Mouse (Mus musculus): ENCODE results near the gene Ralbp1.

DNA sequence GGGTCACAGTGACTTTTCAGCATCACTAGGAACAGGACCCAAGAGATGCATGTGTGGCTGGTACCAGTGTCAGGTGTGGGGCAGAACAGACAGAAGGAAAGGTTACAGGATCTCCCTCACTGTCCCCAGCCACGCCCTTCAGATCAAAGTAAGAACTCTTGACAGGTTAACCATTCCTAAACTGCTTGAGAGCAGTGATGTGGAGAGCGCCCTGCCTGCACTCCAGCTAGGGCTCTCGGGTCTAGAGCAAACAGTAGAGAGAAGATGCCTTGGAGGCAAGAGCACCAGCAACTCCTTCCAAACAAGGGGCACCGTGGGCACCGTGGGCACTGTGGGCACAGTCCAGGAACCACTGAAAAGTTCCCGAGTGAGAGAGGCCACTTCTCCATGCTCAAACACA lies 32.3 kb downstream of the Ralbp1 start:
- TF ChIP-seq CTCF (IDR thresholded peaks at IDR 0.05; ENCODE audit: control insufficient read depth, insufficient read depth, insufficient read length) (no peak), MYOG (IDR thresholded peaks at IDR 0.05; ENCODE audit: control insufficient read depth, extremely low read depth, insufficient read length) (no peak), MAX (IDR thresholded peaks at IDR 0.05) (no peak), CEBPB (IDR thresholded peaks at IDR 0.05; ENCODE audit: low read depth) (no peak)
